Mouse (Mus musculus) neural tube, embryonic 15.5 days (tissue): ENCODE results near the gene Rcan3. TPM values are rescaled to one million over a fixed set of nuclear protein-coding genes. Genes with fewer than 3 reads are reported as not detected.

ENCODE experiments used
- ATAC-seq: fragments of 200-750 bp; cut with Nextera tagmentation; 2 replicates; pipeline ENCODE4 v1.8.0; 2017; ENCODE audit warnings: mild to moderate bottlenecking, moderate TSS enrichment, moderate library complexity; ENCODE audit not compliant: low FRiP score
- H3K27ac ChIP-seq: fragments of 300-500 bp; sonication (generic); replicated peaks from 2 replicates; pipeline ENCODE4 v1.5.1; 2015; ENCODE audit warnings: mild to moderate bottlenecking, inconsistent platforms
- H3K27me3 ChIP-seq: fragments of 300-500 bp; sonication (generic); replicated peaks from 2 replicates; pipeline ENCODE4 v1.6.1; 2015; ENCODE audit warnings: inconsistent platforms
- H3K36me3 ChIP-seq: fragments of 300-500 bp; sonication (generic); 2 replicates; pipeline ENCODE4 v1.6.1; 2015; ENCODE audit warnings: inconsistent platforms
- H3K4me1 ChIP-seq: fragments of 300-500 bp; sonication (generic); 2 replicates; pipeline ENCODE4 v1.6.1; 2015; ENCODE audit warnings: inconsistent platforms
- H3K4me2 ChIP-seq: fragments of 300-500 bp; sonication (generic); 2 replicates; pipeline ENCODE4 v1.6.1; 2015; ENCODE audit warnings: inconsistent platforms, mild to moderate bottlenecking, moderate library complexity
- H3K4me3 ChIP-seq: fragments of 300-500 bp; sonication (generic); replicated peaks from 2 replicates; pipeline ENCODE4 v1.5.1; 2015; ENCODE audit warnings: mild to moderate bottlenecking, inconsistent platforms
- H3K9ac ChIP-seq: fragments of 300-500 bp; sonication (generic); replicated peaks from 2 replicates; pipeline ENCODE4 v1.6.1; 2015; ENCODE audit warnings: mild to moderate bottlenecking, inconsistent platforms
- H3K9me3 ChIP-seq: fragments of 300-500 bp; sonication (generic); replicated peaks from 2 replicates; pipeline ENCODE4 v1.6.1; 2016; ENCODE audit warnings: inconsistent platforms
- WGBS: fragments of 180-500 bp; shearing (Covaris S2); methylation state at CpG from one replicate; pipeline ENCODE4 v1.1.7; 2015; ENCODE audit warnings: mixed read lengths; 5-methylcytosine and 5-hydroxymethylcytosine counted together
- microRNA counts: library from miRNA; unstranded; fragments of <30 nt; microRNA quantifications from one replicate; lab custom pipeline; 2016
- microRNA-seq: library from miRNA; unstranded; fragments of <30 nt; microRNA quantifications from one replicate; pipeline ENCODE4, GENCODE M21; 2017
- polyA plus RNA-seq: library from polyadenylated mRNA; unstranded; fragments of >200 nt; fragmentation: Nextera tagmentation; extraction: Ambion mirVana; gene quantifications from 2 replicates; pipeline ENCODE4 v1.2.1, GENCODE M21; 2015

Rcan3 gene
- polyA plus RNA-seq, 1 experiment from 2014 or later, result 47.8 TPM

DNA sequence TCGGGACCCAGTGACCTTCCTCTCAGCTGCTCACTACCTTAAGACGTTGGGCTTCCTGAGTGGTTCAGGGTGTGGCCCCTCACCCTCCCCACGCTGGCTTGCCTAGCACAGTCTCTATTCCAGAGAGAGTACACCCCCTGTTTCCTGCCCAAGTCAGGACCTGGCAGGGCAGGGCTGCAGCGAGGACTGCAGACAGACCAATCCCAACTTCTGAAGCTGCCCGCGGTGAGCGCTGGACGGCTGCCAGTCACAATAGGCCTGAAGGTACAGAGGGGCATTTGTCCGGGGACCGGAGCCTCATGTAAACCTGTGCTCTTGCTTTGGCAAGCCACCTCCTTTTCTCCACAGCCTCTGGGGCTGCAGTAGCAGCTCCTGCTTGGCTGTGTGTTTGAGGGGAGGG is 48.0 kb downstream of the Rcan3 start:
- Histone ChIP-seq H3K27me3 (no peaks in the 10 kb centered on the region), H3K4me1 (peaks cover 7% of the 10 kb centered on the region; the same call in 1 of the 2 replicates), H3K9ac (no peak overlapping the region), H3K4me3 (no peak overlapping the region), H3K9me3 (no peaks in the 10 kb centered on the region), H3K27ac (no peak overlapping the region), H3K36me3 (no peaks in the 10 kb centered on the region), H3K4me2 (no peak overlapping the region)
- ATAC-seq, result no peak
- 56% methylated on average over 10 of the region's 10 CpGs for WGBS

DNA sequence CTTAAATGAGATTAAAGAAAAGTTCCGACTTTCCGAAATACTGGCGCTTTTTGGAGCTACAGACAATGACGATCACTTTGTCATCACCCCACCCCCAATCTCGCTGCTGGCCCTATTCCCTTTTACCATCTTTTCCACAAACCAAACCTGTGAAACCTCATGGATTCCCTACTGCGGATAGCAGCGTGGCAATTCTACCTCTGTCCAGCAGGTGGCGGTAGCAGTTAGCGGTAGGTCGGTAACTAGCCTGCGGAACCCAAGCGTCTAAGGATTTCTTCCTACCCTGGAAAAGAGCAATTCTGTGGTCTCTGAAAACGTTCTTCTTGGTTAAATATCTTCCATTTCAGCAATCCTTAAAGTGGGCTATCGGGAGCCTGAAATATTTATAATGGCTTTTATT is 51.3 kb downstream of the Rcan3 start:
- H3K4me2 ChIP-seq, result no peak overlapping the region; the same call in 1 of the 2 replicates
- H3K36me3 ChIP-seq, result no peaks in the 10 kb centered on the region
- H3K4me1 ChIP-seq, result peaks cover 7% of the 10 kb centered on the region; the same call in 1 of the 2 replicates
- no peak overlapping the region for H3K4me3 ChIP-seq
- no peaks in the 10 kb centered on the region for H3K27me3 ChIP-seq
- WGBS, result 7% methylated on average over 14 of the region's 14 CpGs
- ATAC-seq, result peak; percentile 50; the same call in 1 of the 2 replicates
- no peak overlapping the region for H3K9ac ChIP-seq
- H3K27ac ChIP-seq, result no peak overlapping the region
- H3K9me3 ChIP-seq, result no peaks in the 10 kb centered on the region

DNA sequence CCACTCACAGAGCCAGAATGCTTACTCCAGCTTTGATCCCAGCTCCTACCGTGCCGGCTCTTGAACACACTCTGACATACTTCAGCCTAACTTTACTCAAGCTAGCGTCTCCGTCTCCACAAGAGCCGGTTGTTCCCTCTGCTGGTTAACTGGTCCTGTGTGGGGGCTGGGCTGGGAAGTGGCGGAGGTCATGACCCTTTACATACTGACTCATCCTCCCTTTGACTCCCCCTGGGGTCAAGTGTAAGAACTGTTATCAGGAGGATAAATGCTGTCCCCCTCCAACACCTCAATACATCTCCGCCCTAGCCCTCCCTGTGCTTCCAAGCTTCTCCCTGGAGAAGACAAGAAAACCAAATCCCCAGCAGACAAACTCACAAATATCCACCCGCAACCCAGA is 52.3 kb downstream of the Rcan3 start:
- Histone ChIP-seq H3K36me3 (no peaks in the 10 kb centered on the region), H3K4me1 (peaks cover 7% of the 10 kb centered on the region; the same call in 1 of the 2 replicates), H3K9ac (no peak overlapping the region), H3K27me3 (no peaks in the 10 kb centered on the region), H3K9me3 (no peaks in the 10 kb centered on the region), H3K27ac (no peak overlapping the region), H3K4me3 (no peak overlapping the region), H3K4me2 (no peak overlapping the region)
- ATAC-seq, result no peak
- 50% methylated on average over 8 of the region's 8 CpGs for WGBS

DNA sequence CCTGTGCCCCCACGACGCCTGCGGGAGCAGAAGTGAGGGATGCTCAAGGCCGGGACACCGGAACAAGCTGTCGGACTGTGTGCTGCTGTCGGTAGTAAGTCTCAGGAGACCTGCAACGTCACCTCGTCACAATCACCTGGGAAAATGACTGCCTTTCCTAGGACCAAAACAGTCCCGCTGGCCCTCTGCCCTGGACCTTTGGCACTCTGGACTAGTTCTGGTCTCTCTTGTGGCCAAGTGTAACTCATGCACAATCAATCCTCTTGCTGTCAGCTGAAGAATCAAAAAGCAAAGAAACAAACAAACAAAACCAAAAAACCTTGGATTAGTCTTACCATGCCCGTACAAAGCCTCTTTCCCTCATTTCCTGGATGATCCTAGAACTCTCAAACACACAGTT is 56.4 kb downstream of the Rcan3 start:
- H3K27me3 ChIP-seq, result no peaks in the 10 kb centered on the region
- H3K36me3 ChIP-seq, result no peaks in the 10 kb centered on the region
- H3K27ac ChIP-seq, result no peak overlapping the region
- H3K4me2 ChIP-seq, result no peak overlapping the region
- no peak for ATAC-seq
- H3K9ac ChIP-seq, result no peak overlapping the region
- no peak overlapping the region for H3K4me3 ChIP-seq
- no peaks in the 10 kb centered on the region for H3K9me3 ChIP-seq
- H3K4me1 ChIP-seq, result no peaks in the 10 kb centered on the region
- WGBS, result 87% methylated on average over 11 of the region's 11 CpGs

DNA sequence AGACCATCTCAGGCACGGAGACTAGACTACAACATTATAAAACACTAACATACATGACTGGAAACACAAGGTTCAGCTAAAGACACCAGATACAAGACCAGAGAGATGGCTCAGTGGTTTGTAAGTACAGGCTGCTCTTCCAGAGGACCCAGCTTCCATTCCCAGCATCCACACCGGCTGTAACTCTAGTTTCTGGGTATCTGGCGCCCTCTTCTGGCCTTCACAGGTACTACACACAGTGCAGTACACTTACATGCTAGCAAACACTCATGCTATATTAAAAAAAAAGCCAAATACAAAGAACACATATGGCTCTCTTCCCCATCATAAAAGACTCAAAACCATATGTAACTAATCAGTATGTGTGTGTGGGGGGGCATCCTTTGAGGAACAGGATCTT is 58.2 kb downstream of the Rcan3 start:
- no peaks in the 10 kb centered on the region for H3K36me3 ChIP-seq
- no peak for ATAC-seq
- H3K4me1 ChIP-seq, result no peaks in the 10 kb centered on the region
- H3K27ac ChIP-seq, result no peak overlapping the region
- no peaks in the 10 kb centered on the region for H3K27me3 ChIP-seq
- no peak overlapping the region for H3K4me3 ChIP-seq
- H3K4me2 ChIP-seq, result no peak overlapping the region
- 75% methylated on average over 3 of the region's 3 CpGs for WGBS
- no peak overlapping the region for H3K9ac ChIP-seq
- no peaks in the 10 kb centered on the region for H3K9me3 ChIP-seq

DNA sequence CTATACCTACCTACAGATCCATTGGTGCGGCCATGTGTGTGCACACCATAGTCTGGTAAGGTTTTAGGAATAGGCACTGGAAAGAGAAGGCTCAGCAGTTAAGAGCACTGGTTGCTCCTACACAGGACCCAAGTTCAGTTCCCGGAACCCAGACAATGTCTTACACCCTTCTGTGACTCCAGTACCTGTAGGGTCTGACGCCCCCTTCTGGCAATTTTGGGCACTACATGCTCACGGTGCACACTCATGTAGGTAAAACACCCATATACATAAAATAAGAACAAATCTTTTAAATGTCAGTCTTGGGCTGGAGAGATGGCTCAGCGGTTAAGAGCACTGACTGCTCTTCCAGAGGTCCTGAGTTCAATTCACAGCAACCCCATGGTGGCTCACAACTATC is 60.4 kb downstream of the Rcan3 start:
- Histone ChIP-seq H3K9ac (no peak overlapping the region), H3K27me3 (no peaks in the 10 kb centered on the region), H3K4me2 (no peak overlapping the region), H3K9me3 (no peaks in the 10 kb centered on the region), H3K4me1 (no peaks in the 10 kb centered on the region), H3K4me3 (no peak overlapping the region), H3K27ac (no peak overlapping the region), H3K36me3 (no peaks in the 10 kb centered on the region)
- ATAC-seq, result no peak
- 81% methylated on average over 5 of the region's 5 CpGs for whole genome bisulfite sequencing

DNA sequence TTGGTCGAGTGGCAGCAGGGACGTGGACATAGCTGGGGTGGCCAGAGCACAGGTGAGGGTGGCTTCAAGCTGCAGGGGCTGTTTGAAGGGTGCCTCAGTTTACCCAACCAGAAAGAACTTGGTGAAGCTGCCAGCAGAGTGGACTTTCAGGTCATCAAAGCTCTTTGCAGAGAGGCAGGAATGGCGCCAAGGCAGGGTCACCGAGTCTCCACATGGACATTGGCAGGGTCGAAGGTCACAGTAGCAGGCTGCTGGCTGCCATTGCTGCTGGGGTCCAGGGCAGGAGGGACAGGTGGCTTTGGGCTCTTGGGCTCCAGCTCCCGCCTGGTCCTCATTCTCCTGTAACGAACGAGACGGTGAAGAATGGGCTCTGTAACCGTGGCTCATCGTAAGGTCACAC is 63.3 kb downstream of the Rcan3 start:
- no peak for ATAC-seq
- Histone ChIP-seq H3K27ac (no peak overlapping the region), H3K9ac (no peak overlapping the region), H3K36me3 (no peaks in the 10 kb centered on the region), H3K4me3 (no peak overlapping the region), H3K9me3 (no peaks in the 10 kb centered on the region), H3K4me1 (no peaks in the 10 kb centered on the region), H3K4me2 (no peak overlapping the region), H3K27me3 (no peaks in the 10 kb centered on the region)
- 70% methylated on average over 11 of the region's 11 CpGs for WGBS

DNA sequence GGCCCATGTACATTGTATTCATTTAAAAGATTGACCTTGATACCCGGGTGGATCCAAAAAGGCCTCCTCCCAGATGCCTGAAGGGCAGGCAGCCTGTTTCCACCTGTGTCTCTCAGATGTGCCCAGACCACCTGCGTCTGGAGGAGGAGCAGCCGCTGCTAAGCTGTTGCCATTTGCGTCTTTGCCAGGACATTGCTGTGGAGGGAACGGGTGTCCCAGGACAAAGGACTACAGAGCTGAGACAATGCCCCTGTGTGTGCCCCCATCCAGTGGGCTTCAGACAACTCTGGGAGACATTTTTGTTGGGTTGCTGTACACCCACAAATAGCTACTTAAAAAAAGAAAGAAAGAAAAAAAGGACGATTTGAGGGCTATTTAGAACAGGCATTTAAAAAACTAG is 70.8 kb downstream of the Rcan3 start:
- H3K27ac ChIP-seq, result no peak overlapping the region
- no peaks in the 10 kb centered on the region for H3K36me3 ChIP-seq
- H3K9ac ChIP-seq, result no peak overlapping the region
- H3K4me2 ChIP-seq, result no peak overlapping the region
- H3K4me1 ChIP-seq, result no peaks in the 10 kb centered on the region
- no peak for ATAC-seq
- WGBS, result 25% methylated on average over 6 of the region's 6 CpGs
- H3K9me3 ChIP-seq, result no peaks in the 10 kb centered on the region
- no peak overlapping the region for H3K4me3 ChIP-seq
- no peaks in the 10 kb centered on the region for H3K27me3 ChIP-seq

MicroRNA genes within 50 kb of the gene (microRNA counts, 519-probe panel; counts per million panel counts)
- microRNA mmu-miR-700 (lab: Ali Mortazavi, UCI), result 1,696 counts per million, percentile 26 among the panel's probes with 10 or more counts

Small RNA genes within 50 kb of the gene (microRNA-seq; reads per million reads assigned to microRNA genes)
- gene Mir700, result 210 reads per million, percentile 64 among the genes with 10 or more reads in this experiment

Other genes starting within 250 kb of the Rcan3 start
- 45.3 and 62.7 TPM in 2 replicates for gene Clic4, start 161.0 kb downstream of the Rcan3 start, polyA plus RNA-seq
- 174 and 181 TPM in 2 replicates for gene Srrm1, start 80.5 kb downstream of the Rcan3 start, polyA plus RNA-seq
- 1.7 and 2.2 TPM in 2 replicates for gene Ncmap, start 35.6 kb downstream of the Rcan3 start, polyA plus RNA-seq
- gene Stpg1, start 60.9 kb upstream of the Rcan3 start, polyA plus RNA-seq, result 0.23 and 0.37 TPM in 2 replicates
- gene Nipal3, start 61.2 kb upstream of the Rcan3 start, polyA plus RNA-seq, result 8.0 and 8.7 TPM in 2 replicates
- 1.1 and 2.6 TPM in 2 replicates for gene Grhl3, start 139.8 kb upstream of the Rcan3 start, polyA plus RNA-seq